Mouse (Mus musculus) neural tube, embryonic 14.5 days (tissue): ENCODE data around the gene Thsd4. TPM values are rescaled to one million over a fixed set of nuclear protein-coding genes. Genes with fewer than 3 reads are reported as not detected.

Experiments used
- ATAC-seq: fragments of 200-750 bp; cut with Nextera tagmentation; 2 replicates; pipeline ENCODE4 v1.8.0; 2017; ENCODE audit warnings: low read depth, mild to moderate bottlenecking, moderate TSS enrichment, moderate library complexity
- H3K27ac ChIP-seq: fragments of 300-500 bp; sonication (generic); 2 replicates; pipeline ENCODE4 v1.5.1; 2014; ENCODE audit warnings: low read depth, mild to moderate bottlenecking, control low read depth, low read length, moderate library complexity, mixed read lengths
- H3K27me3 ChIP-seq: fragments of 300-500 bp; sonication (generic); 2 replicates; pipeline ENCODE4 v1.6.1; 2014; ENCODE audit warnings: low read length; ENCODE audit not compliant: control insufficient read depth, insufficient read depth
- H3K36me3 ChIP-seq: fragments of 300-500 bp; sonication (generic); 2 replicates; pipeline ENCODE4 v1.6.1; 2014; ENCODE audit warnings: low read length, mixed read lengths; ENCODE audit not compliant: control insufficient read depth, insufficient read depth
- H3K4me1 ChIP-seq: fragments of 300-500 bp; sonication (generic); 2 replicates; pipeline ENCODE4 v1.6.1; 2014; ENCODE audit warnings: low read length; ENCODE audit not compliant: control insufficient read depth, insufficient read depth
- H3K4me2 ChIP-seq: fragments of 300-500 bp; sonication (generic); 2 replicates; pipeline ENCODE4 v1.6.1; 2014; ENCODE audit warnings: mild to moderate bottlenecking, low read depth, low read length, control low read depth
- H3K4me3 ChIP-seq: fragments of 300-500 bp; sonication (generic); 2 replicates; pipeline ENCODE4 v1.5.1; 2014; ENCODE audit warnings: low read depth, low read length, control low read depth, mixed read lengths
- H3K9ac ChIP-seq: fragments of 300-500 bp; sonication (generic); replicated peaks from 2 replicates; pipeline ENCODE4 v1.6.1; 2014; ENCODE audit warnings: low read depth, mild to moderate bottlenecking, control low read depth, low read length, mixed read lengths
- H3K9me3 ChIP-seq: fragments of 300-500 bp; sonication (generic); 2 replicates; pipeline ENCODE4 v1.6.1; 2016; ENCODE audit warnings: low read length; ENCODE audit not compliant: control insufficient read depth
- WGBS: fragments of 180-500 bp; shearing (Covaris S2); extraction: QIAGEN DNeasy Blood & Tissue Kit; methylation state at CpG from one replicate; pipeline ENCODE4 v1.1.7; 2014; 5-methylcytosine and 5-hydroxymethylcytosine counted together
- polyA plus RNA-seq: library from polyadenylated mRNA; unstranded; fragments of >200 nt; fragmentation: Nextera tagmentation; extraction: Ambion mirVana; gene quantifications from 2 replicates; pipeline ENCODE4 v1.2.1, GENCODE M21; 2014

Gene Thsd4
- polyA plus RNA-seq, 1 experiment from 2014 or later, result 9.0 TPM

GRCm38 (mm10) chr9:60293129-60293528, 228.7 kb downstream of the Thsd4 start:
- H3K4me2 ChIP-seq, result no peak overlapping the region
- ATAC-seq, result no peak
- H3K9me3 ChIP-seq, result no peaks in the 10 kb centered on the region
- H3K4me3 ChIP-seq, result no peak overlapping the region
- 78% methylated on average over 6 of the region's 6 CpGs for WGBS
- no peak overlapping the region for H3K9ac ChIP-seq
- no peaks in the 10 kb centered on the region for H3K36me3 ChIP-seq
- H3K4me1 ChIP-seq, result no peaks in the 10 kb centered on the region
- H3K27me3 ChIP-seq, result no peaks in the 10 kb centered on the region
- no peak overlapping the region for H3K27ac ChIP-seq

GRCm38 (mm10) chr9:60290780-60291179, 231.1 kb downstream of the Thsd4 start:
- WGBS, result 68% methylated on average over 8 of the region's 8 CpGs
- H3K4me1 ChIP-seq, result no peaks in the 10 kb centered on the region
- H3K36me3 ChIP-seq, result no peaks in the 10 kb centered on the region
- H3K9ac ChIP-seq, result no peak overlapping the region
- no peak overlapping the region for H3K27ac ChIP-seq
- H3K9me3 ChIP-seq, result no peaks in the 10 kb centered on the region
- no peak overlapping the region for H3K4me2 ChIP-seq
- no peaks in the 10 kb centered on the region for H3K27me3 ChIP-seq
- ATAC-seq, result no peak
- no peak overlapping the region for H3K4me3 ChIP-seq

- ATAC-seq, result no peak
- Histone ChIP-seq H3K4me3 (no peak overlapping the region), H3K27me3 (no peaks in the 10 kb centered on the region), H3K4me2 (no peak overlapping the region), H3K36me3 (no peaks in the 10 kb centered on the region), H3K9ac (no peak overlapping the region), H3K4me1 (no peaks in the 10 kb centered on the region), H3K9me3 (no peaks in the 10 kb centered on the region), H3K27ac (no peak overlapping the region)
- 82% methylated on average over 12 of the region's 12 CpGs for WGBS
Measured at GRCm38 (mm10) chr9:60288789-60289188, 233.1 kb downstream of the Thsd4 start.

- no peak overlapping the region for H3K4me3 ChIP-seq
- H3K4me1 ChIP-seq, result peaks cover under 1% of the 10 kb centered on the region; the same call in 1 of the 2 replicates
- H3K9me3 ChIP-seq, result no peaks in the 10 kb centered on the region
- 95% methylated on average over 3 of the region's 3 CpGs for WGBS
- no peak overlapping the region for H3K4me2 ChIP-seq
- no peak for ATAC-seq
- no peak overlapping the region for H3K9ac ChIP-seq
- H3K36me3 ChIP-seq, result no peaks in the 10 kb centered on the region
- no peak overlapping the region for H3K27ac ChIP-seq
- no peaks in the 10 kb centered on the region for H3K27me3 ChIP-seq
Measured at GRCm38 (mm10) chr9:60286390-60286789, 235.5 kb downstream of the Thsd4 start.

- Histone ChIP-seq H3K27ac (no peak overlapping the region), H3K27me3 (no peaks in the 10 kb centered on the region), H3K9ac (no peak overlapping the region), H3K9me3 (no peaks in the 10 kb centered on the region), H3K4me3 (no peak overlapping the region), H3K4me2 (no peak overlapping the region), H3K4me1 (peaks cover 3% of the 10 kb centered on the region; the same call in 1 of the 2 replicates), H3K36me3 (no peaks in the 10 kb centered on the region)
- ATAC-seq, result peak; percentile 54; the same call in 1 of the 2 replicates
- whole genome bisulfite sequencing, result 7% methylated on average over 3 of the region's 3 CpGs
Measured at GRCm38 (mm10) chr9:60285047-60285462, 236.8 kb downstream of the Thsd4 start.

- Histone ChIP-seq H3K27me3 (no peaks in the 10 kb centered on the region), H3K36me3 (no peaks in the 10 kb centered on the region), H3K9ac (no peak overlapping the region), H3K27ac (no peak overlapping the region), H3K9me3 (no peaks in the 10 kb centered on the region), H3K4me1 (peaks cover 3% of the 10 kb centered on the region; the same call in 1 of the 2 replicates), H3K4me3 (no peak overlapping the region), H3K4me2 (no peak overlapping the region)
- no peak for ATAC-seq
- WGBS, result 77% methylated on average over 1 of the region's 1 CpGs
Measured at GRCm38 (mm10) chr9:60284318-60284717, 237.5 kb downstream of the Thsd4 start.

GRCm38 (mm10) chr9:60283546-60283945, 238.3 kb downstream of the Thsd4 start:
- Histone ChIP-seq H3K9ac (no peak overlapping the region), H3K36me3 (no peaks in the 10 kb centered on the region), H3K4me3 (no peak overlapping the region), H3K4me2 (no peak overlapping the region), H3K9me3 (no peaks in the 10 kb centered on the region), H3K27me3 (no peaks in the 10 kb centered on the region), H3K4me1 (peaks cover 3% of the 10 kb centered on the region; the same call in 1 of the 2 replicates), H3K27ac (no peak overlapping the region)
- 80% methylated on average over 3 of the region's 3 CpGs for WGBS
- no peak for ATAC-seq

- no peak for ATAC-seq
- no peaks in the 10 kb centered on the region for H3K36me3 ChIP-seq
- no peak overlapping the region for H3K9ac ChIP-seq
- H3K9me3 ChIP-seq, result no peaks in the 10 kb centered on the region
- H3K4me2 ChIP-seq, result no peak overlapping the region
- H3K27me3 ChIP-seq, result no peaks in the 10 kb centered on the region
- no peak overlapping the region for H3K27ac ChIP-seq
- 23% methylated on average over 11 of the region's 11 CpGs for WGBS
- peaks cover 3% of the 10 kb centered on the region; the same call in 1 of the 2 replicates for H3K4me1 ChIP-seq
- no peak overlapping the region for H3K4me3 ChIP-seq
Measured at GRCm38 (mm10) chr9:60281281-60281680, 240.6 kb downstream of the Thsd4 start.

- H3K9me3 ChIP-seq, result no peaks in the 10 kb centered on the region
- no peaks in the 10 kb centered on the region for H3K36me3 ChIP-seq
- no peak overlapping the region for H3K27ac ChIP-seq
- no peak overlapping the region for H3K4me3 ChIP-seq
- no peak overlapping the region for H3K4me2 ChIP-seq
- peaks cover 3% of the 10 kb centered on the region; the same call in 1 of the 2 replicates for H3K4me1 ChIP-seq
- ATAC-seq, result no peak
- 95% methylated on average over 5 of the region's 5 CpGs for WGBS
- H3K27me3 ChIP-seq, result no peaks in the 10 kb centered on the region
- no peak overlapping the region for H3K9ac ChIP-seq
Measured at GRCm38 (mm10) chr9:60280786-60281185, 241.1 kb downstream of the Thsd4 start.
